Mouse (Mus musculus): Measurements from ENCODE around the gene Rgl1. TPM values are rescaled to one million over a fixed set of nuclear protein-coding genes. Genes with fewer than 3 reads are reported as not detected.
A peak's percentile ranks its signal among the peaks of the same experiment; 100 is the strongest.

Gene Rgl1
- polyA plus RNA-seq, 2 experiments, result 5.4 to 8.6 TPM

DNA sequence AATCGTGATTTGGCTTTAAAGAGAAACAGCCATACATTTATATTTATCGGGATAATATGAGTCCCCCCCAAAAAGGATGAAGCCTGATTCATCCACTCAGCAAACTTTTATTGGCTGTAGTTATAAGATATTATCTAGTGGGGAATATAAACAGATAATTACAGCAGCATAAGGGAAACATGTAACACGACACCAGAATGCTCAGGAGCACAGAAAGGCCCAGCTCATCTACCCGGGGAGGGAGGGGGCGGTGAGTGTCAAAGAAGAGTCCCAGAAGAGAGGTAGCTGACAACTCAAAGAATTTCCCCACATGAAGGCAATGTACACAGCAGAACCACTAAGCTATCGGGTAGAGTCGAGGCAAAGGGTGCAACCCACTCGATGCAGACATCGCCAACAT is 146.8 kb downstream of the Rgl1 start:
- Histone ChIP-seq H3K27ac (no peak overlapping the region), H3K27me3 (ENCODE audit: control insufficient read depth, insufficient read depth, low read length) (peaks cover 18% of the 10 kb centered on the region), H3K36me3 (replicated peaks; ENCODE audit: control insufficient read depth, insufficient read depth, low read depth) (no peaks in the 10 kb centered on the region), H3K4me3 (ENCODE audit: insufficient read depth in 1 of 2, low read depth in 2 of 2, low read length in 2 of 2) (no peak overlapping the region), H3K9me3 (ENCODE audit: control insufficient read depth, low read length) (no peaks in the 10 kb centered on the region), H3K4me1 (replicated peaks; ENCODE audit: control insufficient read depth in 2 of 2, insufficient read depth in 2 of 2, low read length in 1 of 2) (peaks cover 13 to 30% of the 10 kb centered on the region in 2 experiments), H3K4me2 (ENCODE audit: low read depth) (no peak overlapping the region), H3K9ac (replicated peaks) (no peak overlapping the region)
- ATAC-seq (ENCODE audit: insufficient read depth) (no peak), DNase-seq (ENCODE audit: low read depth in 3 of 3, low spot score in 3 of 3) (no peak)
- no peak for TF ChIP-seq EP300 (IDR thresholded peaks at IDR 0.05; ENCODE audit: low read depth)
- TF ChIP-seq CTCF (IDR thresholded peaks at IDR 0.05; ENCODE audit: low read depth), result no peak
- WGBS (ENCODE audit: insufficient replicate concordance), result 70% methylated on average over 9 of the region's 9 CpGs

DNA sequence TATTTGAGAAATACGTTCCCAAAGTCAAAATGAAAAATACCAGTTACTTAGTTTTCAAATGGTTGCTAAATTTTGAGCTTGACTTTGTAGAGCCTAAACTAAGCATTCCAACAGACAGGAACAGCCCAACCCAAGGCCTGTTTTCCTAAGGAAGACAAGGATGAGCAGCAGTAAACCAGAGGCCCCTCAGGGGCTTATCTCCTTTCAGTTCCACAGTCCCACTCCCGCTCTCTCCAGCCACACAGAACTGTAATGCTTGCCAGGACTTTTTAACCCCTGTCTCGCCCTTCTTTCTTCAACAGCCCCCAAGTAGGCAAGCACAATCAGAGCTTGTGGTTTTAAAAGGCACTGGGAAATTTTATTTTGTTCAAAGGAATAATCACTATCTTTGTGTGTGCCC is 147.3 kb downstream of the Rgl1 start:
- peaks cover 15% of the 10 kb centered on the region for H3K27me3 ChIP-seq (ENCODE audit: control insufficient read depth, insufficient read depth, low read length)
- no peak overlapping the region for H3K9ac ChIP-seq (replicated peaks)
- H3K4me2 ChIP-seq (ENCODE audit: low read depth), result no peak overlapping the region
- ATAC-seq (ENCODE audit: insufficient read depth) (no peak), DNase-seq (ENCODE audit: low read depth in 3 of 3, low spot score in 3 of 3) (no peak)
- no peaks in the 10 kb centered on the region for H3K9me3 ChIP-seq (ENCODE audit: control insufficient read depth, low read length)
- no peak overlapping the region for H3K4me3 ChIP-seq (ENCODE audit: insufficient read depth in 1 of 2, low read depth in 2 of 2, low read length in 2 of 2)
- 60% methylated on average over 3 of the region's 3 CpGs for WGBS (ENCODE audit: insufficient replicate concordance)
- H3K27ac ChIP-seq, result no peak overlapping the region
- H3K4me1 ChIP-seq (replicated peaks; ENCODE audit: control insufficient read depth in 2 of 2, insufficient read depth in 2 of 2, low read length in 1 of 2), result peaks cover 13 to 30% of the 10 kb centered on the region in 2 experiments
- TF ChIP-seq EP300 (IDR thresholded peaks at IDR 0.05; ENCODE audit: low read depth), result no peak
- TF ChIP-seq CTCF (IDR thresholded peaks at IDR 0.05; ENCODE audit: low read depth), result no peak
- no peaks in the 10 kb centered on the region for H3K36me3 ChIP-seq (replicated peaks; ENCODE audit: control insufficient read depth, insufficient read depth, low read depth)

DNA sequence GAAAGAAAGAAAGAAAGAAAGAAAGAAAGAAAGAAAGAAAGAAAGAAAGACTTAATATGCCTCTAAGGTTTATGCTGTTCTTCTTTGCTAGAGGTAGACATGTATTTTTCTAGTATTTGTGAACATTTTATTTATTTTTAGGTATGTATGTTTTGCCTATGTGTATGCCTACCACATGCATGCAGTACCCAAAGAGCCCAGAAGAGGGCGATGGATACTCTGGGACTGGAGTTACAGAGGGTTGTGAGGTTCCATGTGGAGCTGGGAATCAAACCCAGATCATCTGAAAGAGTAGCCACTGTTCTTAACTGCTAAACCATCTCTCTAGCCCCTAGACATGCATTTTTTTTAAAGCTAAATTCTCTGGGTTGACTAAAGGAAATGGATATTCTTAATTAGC is 147.8 kb downstream of the Rgl1 start:
- 44% methylated on average over 1 of the region's 1 CpGs for WGBS (ENCODE audit: insufficient replicate concordance)
- TF ChIP-seq EP300 (IDR thresholded peaks at IDR 0.05; ENCODE audit: low read depth), result no peak
- peak; percentile 63 for TF ChIP-seq CTCF (IDR thresholded peaks at IDR 0.05; ENCODE audit: low read depth)
- H3K4me3 ChIP-seq (ENCODE audit: insufficient read depth in 1 of 2, low read depth in 2 of 2, low read length in 2 of 2), result no peak overlapping the region

DNA sequence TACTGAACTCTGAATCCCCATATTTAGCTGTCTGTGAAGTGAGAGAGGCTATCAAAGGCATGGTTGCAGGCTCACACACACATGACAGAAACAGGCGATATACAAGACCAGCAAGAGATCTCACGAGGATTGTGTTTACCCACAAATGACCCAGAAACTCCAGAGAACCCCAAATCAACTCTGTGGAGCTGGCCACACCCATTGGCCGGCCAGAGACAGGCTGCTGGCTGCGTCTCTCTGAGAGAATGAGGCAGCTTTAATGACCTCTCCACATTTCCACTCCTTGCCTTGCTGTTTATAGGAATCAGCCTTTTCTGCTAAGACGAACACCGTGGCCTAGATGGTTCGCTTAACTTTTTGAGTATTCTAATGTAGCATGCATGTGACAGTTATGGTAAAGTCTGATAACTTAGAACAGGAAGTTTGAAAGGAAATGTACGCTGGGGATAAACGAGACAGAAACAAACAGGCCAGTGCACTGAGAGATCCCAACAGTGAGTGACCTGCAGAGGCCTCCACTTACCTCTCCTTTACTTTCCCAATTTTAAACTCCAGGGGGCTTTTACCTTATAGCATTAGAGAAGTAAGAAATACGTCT is 148.3 kb downstream of the Rgl1 start:
- peaks cover 6% of the 10 kb centered on the region; the same call in 1 of the 2 replicates for H3K27me3 ChIP-seq (ENCODE audit: control insufficient read depth, insufficient read depth, low read length)
- TF ChIP-seq CTCF (IDR thresholded peaks at IDR 0.05; ENCODE audit: low read depth) (no peak), EP300 (IDR thresholded peaks at IDR 0.05; ENCODE audit: low read depth) (no peak; the same call in 1 of the 2 replicates)
- no peaks in the 10 kb centered on the region for H3K36me3 ChIP-seq (replicated peaks; ENCODE audit: control insufficient read depth, insufficient read depth, low read depth)
- ATAC-seq (ENCODE audit: insufficient read depth), result peak; percentile 40; the same call in 1 of the 2 replicates
- no peak overlapping the region for H3K4me3 ChIP-seq (ENCODE audit: insufficient read depth in 1 of 2, low read depth in 2 of 2, low read length in 2 of 2)
- H3K27ac ChIP-seq, result no peak overlapping the region; the same call in 1 of the 2 replicates
- no peaks in the 10 kb centered on the region for H3K9me3 ChIP-seq (ENCODE audit: control insufficient read depth, low read length)
- H3K9ac ChIP-seq (replicated peaks), result no peak overlapping the region
- no peak overlapping the region for H3K4me2 ChIP-seq (ENCODE audit: low read depth)
- peaks cover 13 to 35% of the 10 kb centered on the region in 2 experiments for H3K4me1 ChIP-seq (replicated peaks; ENCODE audit: control insufficient read depth in 2 of 2, insufficient read depth in 2 of 2, low read length in 1 of 2)
- 7% methylated on average over 10 of the region's 10 CpGs for WGBS (ENCODE audit: insufficient replicate concordance)
- no peak for DNase-seq (ENCODE audit: low read depth in 3 of 3, low spot score in 3 of 3)

More for the DNA sequence above, 147.8 kb downstream of the Rgl1 start:
- Histone ChIP-seq H3K27me3 (ENCODE audit: control insufficient read depth, insufficient read depth, low read length) (peaks cover 10% of the 10 kb centered on the region), H3K27ac (no peak overlapping the region), H3K9me3 (ENCODE audit: control insufficient read depth, low read length) (no peaks in the 10 kb centered on the region), H3K4me1 (replicated peaks; ENCODE audit: control insufficient read depth in 2 of 2, insufficient read depth in 2 of 2, low read length in 1 of 2) (peaks cover 13 to 31% of the 10 kb centered on the region in 2 experiments), H3K9ac (replicated peaks) (no peak overlapping the region), H3K36me3 (replicated peaks; ENCODE audit: control insufficient read depth, insufficient read depth, low read depth) (no peaks in the 10 kb centered on the region), H3K4me2 (ENCODE audit: low read depth) (no peak overlapping the region)
- no peak for ATAC-seq (ENCODE audit: insufficient read depth)
- no peak for DNase-seq (ENCODE audit: low read depth in 3 of 3, low spot score in 3 of 3)

DNA sequence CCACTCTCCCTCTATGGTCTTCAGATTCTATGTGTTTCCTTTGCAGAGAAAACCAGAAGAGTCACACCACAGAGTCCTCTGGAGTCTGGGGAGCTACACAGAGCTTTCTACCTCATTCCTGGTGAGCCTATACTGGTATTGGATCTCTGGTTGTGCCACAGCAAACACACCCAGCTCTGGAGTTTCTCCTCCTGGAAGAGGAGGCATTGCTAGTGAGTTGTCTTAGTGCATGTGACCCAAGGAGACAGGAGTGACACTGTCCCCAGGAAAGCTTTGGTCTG is 149.4 kb downstream of the Rgl1 start:
- Histone ChIP-seq H3K36me3 (replicated peaks; ENCODE audit: control insufficient read depth, insufficient read depth, low read depth) (no peaks in the 10 kb centered on the region), H3K27ac (no peak overlapping the region), H3K4me1 (replicated peaks; ENCODE audit: control insufficient read depth in 2 of 2, insufficient read depth in 2 of 2, low read length in 1 of 2) (peaks cover 13 to 45% of the 10 kb centered on the region in 2 experiments), H3K9ac (replicated peaks) (no peak overlapping the region), H3K4me3 (ENCODE audit: insufficient read depth in 1 of 2, low read depth in 2 of 2, low read length in 2 of 2) (no peak overlapping the region), H3K27me3 (ENCODE audit: control insufficient read depth, insufficient read depth, low read length) (peaks cover 4% of the 10 kb centered on the region; the same call in 1 of the 2 replicates), H3K4me2 (ENCODE audit: low read depth) (no peak overlapping the region), H3K9me3 (ENCODE audit: control insufficient read depth, low read length) (no peaks in the 10 kb centered on the region)
- no peak for ATAC-seq (ENCODE audit: insufficient read depth)
- no peak for DNase-seq (ENCODE audit: low read depth in 3 of 3, low spot score in 3 of 3)
- TF ChIP-seq EP300 (IDR thresholded peaks at IDR 0.05; ENCODE audit: low read depth) (no peak), CTCF (IDR thresholded peaks at IDR 0.05; ENCODE audit: low read depth) (no peak)
